Mouse (Mus musculus): ENCODE measurements at regions not wholly inside any gene's neighbourhood (a gene's known extent, or its start where the extent isn't known, plus 50 kb on each side); places are given as distances from the start of the nearest gene placed in this dataset.

DNA sequence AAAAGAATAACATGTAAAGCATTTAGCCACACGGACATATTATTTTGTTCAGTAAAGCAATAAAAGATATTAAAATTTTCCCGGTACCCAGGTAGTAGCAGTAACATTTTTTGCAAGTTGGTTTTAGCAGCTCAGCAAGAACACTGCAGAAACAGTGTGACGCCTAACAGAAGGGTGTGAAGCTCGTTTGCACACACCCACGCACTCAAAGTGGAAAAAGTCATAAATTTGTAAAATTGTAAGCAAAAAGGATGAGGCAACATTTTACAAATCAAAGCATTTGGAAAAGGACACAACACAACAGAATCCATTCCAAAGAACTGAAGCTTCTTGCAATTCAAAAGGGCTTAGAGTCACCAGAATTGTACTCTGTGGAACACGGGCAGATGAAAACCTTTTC is 1053.6 kb upstream of the Celf2 start:
- no peak for DNase-seq

DNA sequence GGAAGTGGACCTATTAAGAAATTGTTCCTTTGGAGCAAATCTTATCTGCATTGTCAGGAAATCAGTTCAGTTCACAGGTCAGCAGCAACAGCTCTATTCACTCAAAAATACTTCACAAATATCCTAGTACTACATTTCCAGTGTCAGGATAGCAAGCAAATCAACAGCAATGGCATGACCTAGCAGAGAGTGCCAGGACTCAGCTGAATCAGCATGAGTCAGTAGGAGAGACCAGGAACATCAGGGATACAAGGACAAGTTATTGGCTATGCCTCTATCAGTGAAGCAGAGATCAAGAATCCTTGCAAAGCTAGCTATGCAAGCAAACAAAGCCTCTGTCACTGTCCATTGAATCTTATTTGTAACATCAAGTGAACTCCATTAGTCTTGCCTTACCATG is 1036.8 kb upstream of the Celf2 start:
- DNase-seq = no peak

DNA sequence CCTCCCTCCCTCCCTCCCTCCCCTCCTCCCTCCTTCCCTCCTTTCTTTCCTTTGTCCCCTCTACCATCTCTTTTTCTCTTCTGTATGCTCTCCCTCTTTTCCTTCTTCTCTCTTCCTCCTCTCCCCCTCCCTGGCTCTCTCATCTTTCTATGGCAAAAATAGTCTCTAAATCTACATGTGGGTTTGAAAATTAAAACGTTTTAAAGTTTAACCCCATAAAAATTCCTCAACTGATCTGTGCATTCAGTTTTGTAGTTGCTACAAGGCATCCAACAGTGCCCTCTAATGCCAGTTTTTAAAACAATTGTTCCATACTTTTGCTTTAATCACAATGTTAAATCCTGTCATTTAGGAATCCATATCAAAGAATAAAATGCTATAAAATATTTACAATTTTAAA is 1027.5 kb upstream of the Celf2 start:
- no peak for DNase-seq

DNA sequence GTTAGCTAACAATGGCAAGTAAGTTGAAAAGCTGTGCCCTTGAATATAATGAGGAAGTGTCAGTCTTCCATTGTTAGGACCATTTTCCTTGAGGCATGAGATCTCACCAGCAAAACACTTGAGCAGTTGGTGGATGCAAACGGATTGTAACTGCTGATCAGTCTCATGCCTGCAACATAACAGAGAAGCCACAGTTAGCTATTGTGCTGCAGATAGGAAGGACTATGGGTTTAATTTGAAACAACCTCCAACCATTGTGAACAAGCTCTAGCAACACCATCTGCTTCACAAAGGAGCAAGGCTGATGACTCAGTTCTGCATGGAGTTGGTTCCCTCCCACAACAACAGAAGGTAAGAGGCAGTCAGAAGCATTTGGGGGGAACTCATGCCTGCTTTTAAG is 989.1 kb upstream of the Celf2 start:
- no peak for DNase-seq

DNA sequence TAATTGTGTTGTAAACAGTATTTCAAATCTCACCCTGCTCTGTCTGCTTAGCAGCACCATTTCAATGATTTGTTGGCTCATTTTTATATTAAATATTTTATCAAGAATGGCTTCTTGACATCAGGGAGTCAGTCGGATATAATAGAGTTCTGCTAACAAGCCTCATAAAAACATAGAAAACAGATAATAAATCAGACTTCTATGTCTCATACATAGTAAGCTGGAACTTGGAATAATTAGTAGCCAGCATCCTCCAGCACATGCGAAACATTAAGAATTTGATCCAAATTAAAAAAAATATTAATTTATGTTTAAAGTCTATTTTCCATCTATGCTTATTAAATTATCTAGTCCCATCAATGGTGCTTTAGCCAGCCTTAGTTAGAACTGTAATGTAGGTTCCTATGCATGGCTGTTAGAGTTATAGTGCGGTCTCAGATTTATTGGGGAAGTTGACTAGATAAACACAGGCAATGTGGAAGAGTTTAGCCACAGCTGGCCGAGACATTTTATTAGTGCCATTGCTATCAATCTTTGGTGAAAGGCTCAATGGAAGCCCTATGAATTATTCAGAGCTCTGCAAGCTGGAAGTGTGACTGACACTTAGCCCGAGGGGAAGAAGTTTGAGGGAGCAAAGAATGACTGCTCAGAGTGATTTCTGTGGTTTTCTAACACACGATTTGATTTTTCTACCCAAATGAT is 968.6 kb upstream of the Celf2 start:
- no peak for DNase-seq

DNA sequence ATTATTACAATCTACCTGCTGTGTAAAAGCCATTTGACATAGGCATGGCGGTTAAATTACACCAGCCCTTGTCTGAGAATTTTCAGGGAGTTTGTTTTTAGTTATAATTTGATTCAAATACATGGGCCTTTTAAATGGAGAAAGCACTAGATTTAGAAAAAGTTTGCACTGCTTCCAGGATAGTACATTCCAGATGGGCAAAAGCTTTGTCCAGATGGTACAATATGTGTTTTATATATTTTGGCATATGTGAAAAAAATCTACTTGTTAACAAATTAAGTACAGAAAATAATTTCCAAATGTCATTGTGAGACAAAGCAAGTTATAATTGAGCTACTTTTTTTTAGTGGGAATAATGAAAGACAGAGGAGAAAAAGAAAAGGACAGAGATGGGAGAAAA is 961.2 kb upstream of the Celf2 start:
- DNase-seq = no peak

DNA sequence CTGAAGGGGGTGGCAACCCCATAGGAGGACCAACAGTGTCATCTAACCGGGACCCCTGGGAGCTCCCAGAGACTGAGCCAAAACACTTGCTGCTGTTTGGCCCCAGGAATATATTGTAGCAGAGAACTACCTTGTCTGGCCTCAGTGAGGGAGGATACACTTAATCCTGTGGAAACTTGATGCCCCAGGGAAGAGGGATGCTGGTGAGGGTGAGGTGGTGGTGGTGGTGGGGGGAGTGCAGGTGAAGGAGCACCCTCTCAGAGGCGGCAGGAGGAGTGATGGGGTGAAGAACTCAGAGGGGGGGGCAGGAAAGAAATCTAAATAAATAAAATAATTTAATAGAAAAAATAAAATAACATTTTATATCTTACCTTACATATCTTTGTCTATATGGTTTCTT is 959.6 kb upstream of the Celf2 start:
- no peak for DNase-seq

DNA sequence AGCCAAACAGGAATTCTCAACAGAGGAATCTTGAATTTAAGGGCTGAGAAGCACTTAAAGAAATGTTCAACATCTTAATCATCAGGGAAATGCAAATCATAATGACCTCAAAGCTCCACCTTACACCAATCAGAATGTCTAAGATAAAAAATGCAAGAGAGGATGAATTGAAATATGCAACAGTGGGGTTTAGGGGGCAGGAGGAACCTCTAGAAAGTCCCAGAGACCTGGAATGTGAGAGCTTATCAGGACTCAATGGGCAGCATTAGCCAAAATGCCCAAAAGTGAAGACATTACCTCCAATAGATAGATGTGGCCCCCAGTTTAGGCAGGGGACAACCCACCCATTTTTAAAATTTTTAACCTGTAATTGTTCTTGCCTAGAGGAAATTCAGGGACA is 959.0 kb upstream of the Celf2 start:
- DNase-seq = no peak

DNA sequence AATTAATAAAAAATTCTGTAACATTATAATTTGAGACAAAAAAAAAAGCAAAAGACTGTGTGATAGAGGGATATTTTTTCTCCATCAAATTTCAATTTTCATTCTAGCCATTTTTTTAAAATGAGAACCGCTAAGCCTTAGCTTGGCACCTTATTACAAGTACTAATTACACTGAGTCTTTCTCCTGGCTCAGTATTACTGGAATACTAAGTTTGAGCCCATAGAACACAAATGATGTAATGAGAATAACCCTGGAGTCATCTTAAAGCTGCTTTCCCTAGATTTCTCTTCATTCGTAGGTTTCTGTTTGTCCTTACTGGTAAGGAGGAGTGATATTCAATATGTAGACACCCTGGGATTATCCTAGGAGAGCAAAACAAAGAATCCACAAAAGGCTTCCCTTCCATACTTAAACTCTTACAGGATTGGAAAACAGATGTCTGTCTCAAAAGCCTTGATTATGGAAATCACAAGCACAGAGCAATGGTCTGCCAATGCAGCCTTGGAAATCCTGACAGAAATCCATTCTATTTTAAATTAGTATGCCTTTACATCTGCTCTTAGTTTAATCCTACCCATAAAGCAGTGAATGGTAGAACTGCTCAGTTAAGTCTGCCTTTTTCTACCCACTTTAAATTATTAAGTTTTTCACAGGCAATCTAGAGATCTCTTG is 958.3 kb upstream of the Celf2 start:
- no peak for DNase-seq

DNA sequence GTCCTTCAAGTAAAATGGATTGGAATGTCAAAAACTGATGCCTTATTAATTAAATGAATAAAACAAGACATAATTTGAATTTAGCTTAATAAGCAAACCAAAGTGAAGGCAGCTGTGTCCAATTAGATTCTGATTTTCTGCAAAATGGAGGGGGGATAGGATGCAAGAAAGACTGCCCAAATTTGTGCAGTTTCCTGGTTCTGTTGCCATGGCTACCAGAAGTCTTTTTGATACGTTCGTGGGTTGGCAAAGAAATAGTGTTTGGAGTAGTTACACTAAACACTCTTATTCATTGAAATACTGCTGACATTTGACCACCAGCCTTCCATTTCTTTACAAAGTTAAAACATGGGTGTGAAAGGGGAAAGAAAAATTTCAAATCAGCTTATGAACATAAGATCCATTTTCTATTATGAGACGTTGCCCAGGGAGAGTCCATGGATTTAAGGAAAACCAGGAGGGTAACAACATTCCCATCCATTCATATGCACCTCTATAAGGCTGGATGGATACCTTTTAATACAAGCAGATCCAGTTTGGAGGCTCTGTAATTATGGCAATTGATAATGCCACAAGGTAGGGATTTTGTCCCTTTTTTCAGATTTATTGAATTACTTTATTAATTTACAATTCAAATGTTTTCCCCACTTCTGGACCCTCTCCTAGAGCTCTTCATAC is 943.3 kb upstream of the Celf2 start:
- no peak for DNase-seq

DNA sequence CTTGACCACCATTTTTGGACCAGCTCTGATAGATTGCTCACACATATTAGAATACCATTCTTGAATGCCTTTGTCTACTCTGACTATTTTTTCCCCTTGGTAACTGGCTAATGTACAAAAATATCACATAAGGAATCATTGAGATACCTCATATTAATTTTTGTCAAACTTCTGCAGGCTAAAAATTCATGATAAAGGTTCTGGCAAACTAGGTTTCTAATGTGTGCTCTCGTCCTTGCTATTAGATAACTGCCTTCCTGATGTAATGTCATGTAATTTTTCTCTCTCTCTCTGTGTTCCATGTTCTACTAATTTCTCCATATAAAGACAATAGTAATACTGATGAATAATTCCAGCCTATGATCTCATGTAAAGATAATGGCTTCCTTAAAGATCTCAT is 931.9 kb upstream of the Celf2 start:
- no peak for DNase-seq

DNA sequence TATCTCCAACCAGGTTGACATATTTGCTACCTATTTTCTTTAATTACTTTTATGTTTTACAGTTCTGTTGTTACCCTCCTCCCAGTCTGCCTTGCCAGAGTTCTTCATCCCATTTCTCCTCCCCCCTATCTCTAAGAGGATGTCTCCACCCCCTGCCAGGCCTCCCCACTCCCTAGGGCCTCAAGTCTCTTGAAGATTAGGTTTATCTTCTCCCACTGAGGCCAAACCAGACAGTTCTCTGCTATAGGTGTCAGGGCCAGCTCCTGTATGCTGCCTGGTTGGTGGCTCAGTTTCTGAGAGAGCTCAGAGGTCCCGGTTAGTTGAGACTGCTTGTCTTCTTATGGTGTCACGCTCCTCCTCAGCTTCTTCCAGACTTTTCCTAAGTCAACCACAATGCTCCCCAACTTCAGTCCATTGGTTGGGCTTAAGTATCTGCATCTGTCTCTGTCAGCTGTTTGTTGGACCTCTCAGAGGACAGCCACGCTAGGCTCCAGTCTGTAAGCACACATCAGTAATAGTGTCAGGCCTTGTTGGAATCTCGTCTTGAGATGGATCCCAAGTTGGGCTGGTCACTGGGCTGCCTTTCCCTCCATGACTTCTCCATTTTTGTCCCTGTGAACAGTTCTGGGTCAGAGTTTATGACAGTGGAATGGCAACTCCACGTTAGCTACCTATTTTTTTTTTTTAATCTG is 920.4 kb upstream of the Celf2 start:
- no peak for DNase-seq

DNA sequence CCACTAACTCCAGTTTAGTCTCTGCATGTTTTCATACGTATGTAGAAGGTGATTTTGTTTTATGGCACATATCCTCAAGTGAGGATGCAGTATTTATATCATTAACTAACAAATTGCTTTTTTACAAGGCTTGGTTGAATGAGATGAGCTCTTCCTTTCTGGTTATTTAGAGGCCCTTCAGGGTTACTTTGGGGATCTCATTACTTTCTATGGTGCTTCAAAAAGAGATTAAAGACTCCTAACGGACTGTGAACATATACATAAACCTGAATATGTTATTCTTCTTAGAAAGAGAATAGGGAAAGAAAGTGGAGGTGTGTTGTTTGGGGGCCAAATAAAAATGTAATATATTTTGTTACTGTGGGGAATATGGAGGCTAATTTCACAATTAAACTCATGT is 918.8 kb upstream of the Celf2 start:
- DNase-seq = no peak

DNA sequence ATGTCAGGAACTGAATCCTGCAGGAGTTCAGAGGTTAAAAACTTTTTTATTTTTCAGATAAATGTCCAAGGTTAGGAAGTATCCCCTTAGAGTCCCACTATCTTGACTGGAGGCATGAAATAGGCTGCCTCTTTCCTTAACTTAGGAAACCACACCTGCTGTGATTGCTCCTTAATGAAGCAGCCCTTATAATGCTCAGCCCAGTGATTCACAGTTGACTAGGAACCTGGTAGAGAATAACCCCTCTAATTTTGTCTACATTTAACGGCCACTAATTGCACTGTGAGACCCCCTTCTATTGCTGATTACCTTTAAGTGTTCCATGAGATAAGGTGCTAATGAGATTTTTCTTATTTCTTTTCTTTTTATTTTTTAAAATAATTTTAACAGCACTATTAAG is 918.4 kb upstream of the Celf2 start:
- DNase-seq = no peak

DNA sequence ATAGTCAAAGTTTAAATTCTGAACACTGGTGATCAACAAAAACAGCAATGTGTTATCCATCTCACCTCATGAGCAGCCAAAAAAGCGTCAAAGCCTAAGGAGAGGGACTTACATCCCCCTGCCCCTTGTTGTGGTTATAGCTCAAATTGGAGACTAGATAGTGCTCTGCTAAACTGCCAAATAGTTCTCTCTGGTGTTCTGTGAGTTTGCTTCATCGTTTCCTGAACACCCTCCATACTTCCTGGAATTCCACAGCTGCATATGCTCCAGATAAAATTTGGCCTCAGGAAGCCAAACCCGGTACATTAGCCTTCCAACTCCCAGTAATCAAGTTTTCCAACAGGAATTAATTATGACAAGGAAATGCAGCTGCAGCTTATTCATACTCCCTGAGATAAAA is 906.6 kb upstream of the Celf2 start:
- no peak for DNase-seq

DNA sequence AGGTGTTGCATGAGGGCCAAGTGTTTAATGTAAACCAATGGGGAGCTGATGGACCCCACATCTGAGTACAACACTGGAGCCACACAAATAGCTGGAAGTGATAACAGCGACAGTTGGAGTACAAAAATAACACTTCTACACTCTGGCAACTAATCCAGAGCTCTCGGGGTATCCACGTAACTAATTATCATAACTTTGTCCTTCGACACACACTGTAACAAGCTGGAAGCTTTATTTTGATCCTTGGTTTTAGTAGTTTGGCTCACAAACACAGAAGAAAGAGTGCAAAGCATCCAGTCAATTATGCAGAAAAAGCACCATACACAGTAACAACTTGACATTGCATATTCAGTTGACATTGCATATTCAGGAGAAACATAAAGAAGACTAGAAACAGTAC is 884.8 kb upstream of the Celf2 start:
- DNase-seq = no peak

DNA sequence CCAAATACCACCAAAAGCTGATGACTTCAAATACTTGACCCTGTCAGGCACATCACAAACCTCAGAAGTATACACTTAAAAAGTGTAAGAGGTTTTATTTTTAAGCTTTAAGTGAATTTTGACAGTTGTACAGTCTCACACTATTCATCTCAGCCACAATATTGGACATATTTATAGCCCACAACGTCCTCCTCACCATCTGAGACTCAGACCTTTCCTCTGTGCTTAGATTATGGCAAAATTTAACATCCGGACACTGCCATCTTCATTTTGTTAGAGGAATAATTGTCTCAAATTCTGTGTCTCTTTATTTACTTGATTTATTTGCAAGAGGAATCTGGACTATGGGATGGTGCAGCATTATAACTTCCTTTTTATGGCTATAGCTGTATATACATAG is 880.2 kb upstream of the Celf2 start:
- DNase-seq = no peak

DNA sequence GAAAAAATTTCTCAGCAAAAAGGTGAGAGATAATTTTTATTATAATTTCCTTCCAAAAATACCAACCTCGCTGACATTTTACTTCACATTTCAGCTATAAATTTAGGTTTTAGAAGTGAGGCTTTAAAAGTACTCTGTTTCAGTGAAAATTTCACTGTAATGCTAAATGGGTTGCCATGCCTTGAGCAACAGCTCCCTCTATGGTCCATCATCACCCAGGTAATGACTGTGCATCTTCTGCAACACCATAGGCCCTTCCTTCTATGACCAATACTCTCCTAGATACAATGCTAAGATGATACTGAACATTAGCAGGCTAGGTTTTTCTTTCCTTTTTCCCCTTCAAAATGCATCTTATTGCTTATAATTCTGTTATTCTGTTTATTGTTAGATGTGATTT is 870.9 kb upstream of the Celf2 start:
- peak; percentile 14 for DNase-seq

DNA sequence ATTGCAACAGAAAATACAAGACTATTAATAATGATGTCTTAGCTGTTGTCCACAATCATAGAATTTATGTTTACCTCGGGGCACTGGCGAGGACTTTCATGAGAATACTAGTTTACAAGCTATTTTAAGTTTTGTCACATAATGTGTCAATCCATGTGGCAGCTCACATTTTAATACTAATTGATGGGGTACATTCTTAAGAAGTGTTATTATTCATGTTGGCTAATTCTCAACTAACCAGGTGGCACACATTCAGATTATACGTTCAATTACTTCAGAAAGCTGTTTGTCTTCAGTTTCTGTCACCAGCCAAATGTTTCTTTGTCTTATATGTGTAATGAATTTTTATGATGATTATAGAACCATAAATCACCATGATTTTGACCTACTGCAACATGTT is 870.2 kb upstream of the Celf2 start:
- no peak for DNase-seq

DNA sequence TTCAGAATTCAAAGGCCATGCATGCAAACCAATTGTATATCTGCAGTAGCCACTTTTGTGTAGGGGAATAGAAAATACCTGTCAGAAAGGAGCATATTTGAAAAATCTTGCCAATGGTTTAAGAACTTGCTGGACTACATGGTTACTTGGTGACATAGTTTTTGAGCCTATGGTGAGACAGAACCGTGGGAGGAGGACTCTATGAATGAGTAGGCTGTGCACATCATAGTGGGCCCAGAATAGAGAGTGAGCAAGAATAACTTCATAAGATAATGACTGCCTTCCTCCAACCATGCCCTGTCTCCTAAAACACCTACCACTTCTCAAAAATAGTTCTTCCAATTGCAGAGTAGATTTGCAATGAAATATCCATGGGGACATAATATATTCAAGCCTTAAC is 838.5 kb upstream of the Celf2 start:
- DNase-seq = no peak

DNA sequence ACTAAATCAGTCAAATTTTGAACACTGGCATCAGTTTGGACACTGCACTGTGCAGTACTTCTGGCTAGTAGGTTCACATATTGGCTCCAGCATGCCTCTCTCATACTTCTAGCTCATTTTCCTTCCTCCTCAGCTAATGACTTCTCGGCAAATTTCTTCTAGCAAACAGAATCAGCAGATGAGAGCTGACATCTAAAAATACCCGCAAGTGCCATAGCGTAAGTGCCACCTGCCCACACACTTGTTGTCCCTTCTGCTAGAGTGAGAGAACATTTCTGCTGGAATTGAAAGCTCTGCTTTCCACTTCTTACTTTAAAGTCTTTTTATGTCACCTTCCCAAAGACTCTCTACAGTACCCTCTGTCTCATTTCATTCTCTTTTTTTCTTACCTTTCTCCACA is 835.4 kb upstream of the Celf2 start:
- DNase-seq = no peak

DNA sequence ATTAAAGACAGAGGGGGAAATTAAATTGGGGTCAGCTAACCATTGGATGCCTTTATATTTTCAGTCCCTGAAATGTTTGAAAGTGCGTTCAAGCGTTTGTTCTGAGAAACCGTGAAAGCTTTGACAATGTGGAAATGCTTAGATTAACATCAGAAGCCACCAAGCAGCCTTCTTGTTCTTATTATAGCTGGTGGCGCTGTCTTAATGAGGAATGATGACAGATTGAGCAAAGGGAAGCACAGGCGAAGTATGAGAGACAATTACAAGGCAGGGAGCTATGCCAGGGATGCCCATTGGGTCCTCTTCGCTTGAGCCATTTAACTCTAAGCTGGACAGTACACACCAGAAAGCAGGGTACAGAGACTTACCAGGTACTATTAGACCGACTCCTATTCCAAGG is 828.9 kb upstream of the Celf2 start:
- no peak for DNase-seq

DNA sequence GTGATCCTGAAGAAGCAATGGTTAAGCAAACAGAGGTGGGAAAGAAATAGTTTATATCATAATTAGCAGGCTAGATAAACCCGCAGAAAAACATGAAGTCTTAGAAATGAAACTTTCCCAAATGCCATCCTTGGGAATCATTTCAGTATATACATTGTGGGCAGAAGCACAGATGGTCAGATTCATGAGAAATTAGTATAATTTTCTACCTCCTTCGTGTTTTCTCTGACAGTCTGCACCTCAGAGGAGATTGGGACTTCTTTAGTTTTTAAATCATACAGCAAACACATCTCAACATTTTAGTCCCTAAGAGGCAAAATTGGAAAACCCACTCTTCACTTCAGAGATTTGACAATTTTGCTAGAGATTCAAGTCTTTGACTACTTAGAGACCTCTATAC is 786.6 kb upstream of the Celf2 start:
- DNase-seq = no peak

DNA sequence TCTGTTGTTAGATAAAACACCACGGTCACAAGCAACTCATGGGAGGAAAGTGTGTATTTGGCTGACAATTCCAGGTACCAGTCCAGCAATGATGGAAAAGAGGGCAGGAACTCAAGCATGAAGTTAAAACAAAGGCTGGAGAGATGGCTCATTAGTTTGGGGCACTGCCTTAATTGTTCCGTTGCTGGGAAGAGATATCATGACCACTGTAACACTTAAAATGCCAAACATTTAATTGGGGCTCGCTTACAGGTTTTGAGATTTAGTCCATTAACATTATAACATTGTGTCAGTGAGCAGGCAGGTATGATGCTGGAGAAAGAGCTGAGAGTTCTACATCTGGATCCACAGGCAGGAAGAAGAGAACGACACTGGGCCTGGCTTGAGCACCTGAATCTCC is 782.0 kb upstream of the Celf2 start:
- no peak for DNase-seq
